Mouse (Mus musculus) erythroblast, embryonic 14.5 days (primary cell): ENCODE data around the gene Pnldc1.

ENCODE experiments used
- GATA1 ChIP-seq: IDR thresholded peaks from 2 replicates; pipeline ENCODE4 v1.6.1; 2012; ENCODE audit warnings: low read length, inconsistent platforms, mixed read lengths
- TAL1 ChIP-seq: IDR thresholded peaks from 3 replicates; pipeline ENCODE4 v1.6.1; 2012; ENCODE audit warnings: low read length, inconsistent platforms, mixed read lengths

- TF ChIP-seq TAL1 (no peak), GATA1 (no peak)
Observed at GRCm38 (mm10) chr17:12843826-12844225, 66.2 kb downstream of the Pnldc1 start.
